In genomic region chr13:64161916-64162611, GRCm38 (mm10) we compare ENCODE assay signal across 7 mouse cellular contexts. TPM values are rescaled to one million over a fixed set of nuclear protein-coding genes. Genes with fewer than 3 reads are reported as not detected.
DNase-seq lines count a peak whose midpoint lies in the region; ATAC-seq and TF ChIP-seq lines count a peak whose summit lies in the region.

No protein-coding gene starts in this region.

- H3K27ac ChIP-seq in lung, embryonic 14.5 days (ENCODE audit: low read depth): peak overlapping the region; percentile 84
- peak overlapping the region; percentile 85 for H3K27ac ChIP-seq in forebrain, postnatal 0 days (ENCODE audit: low read depth, low read length)
- H3K27ac ChIP-seq in left cerebral cortex, adult 2 months: peak overlapping the region; percentile 86
- peak overlapping the region; percentile 81 for H3K27ac ChIP-seq in midbrain, embryonic 16.5 days (ENCODE audit: low read length)

- no peaks in the 10 kb centered on the region for H3K27me3 ChIP-seq in lung, embryonic 14.5 days (ENCODE audit: insufficient read depth, low read length)
- H3K27me3 ChIP-seq in forebrain, postnatal 0 days (ENCODE audit: insufficient read depth, low read length): peaks cover under 1% of the 10 kb centered on the region; the same call in 1 of the 2 replicates
- no peaks in the 10 kb centered on the region; the same call in 1 of the 2 replicates for H3K27me3 ChIP-seq in midbrain, embryonic 16.5 days (ENCODE audit: control insufficient read depth, insufficient read depth, low read depth, low read length)

- ATAC-seq in lung, embryonic 14.5 days (ENCODE audit: insufficient read depth): peak; percentile 72
- peak; percentile 47 for ATAC-seq in forebrain, postnatal 0 days
- no peak; the same call in none of the 2 replicates for ATAC-seq in midbrain, embryonic 16.5 days

- WGBS in lung, embryonic 14.5 days: under 1% methylated on average over 69 of the region's 71 CpGs
- WGBS in forebrain, postnatal 0 days: 2% methylated on average over 63 of the region's 71 CpGs
- WGBS in midbrain, embryonic 16.5 days: 0% methylated on average over 64 of the region's 71 CpGs

- no peaks in the 10 kb centered on the region for H3K36me3 ChIP-seq in lung, embryonic 14.5 days (ENCODE audit: insufficient read depth)
- no peaks in the 10 kb centered on the region for H3K36me3 ChIP-seq in forebrain, postnatal 0 days (ENCODE audit: insufficient read depth)
- H3K36me3 ChIP-seq in midbrain, embryonic 16.5 days (ENCODE audit: control insufficient read depth, insufficient read depth, low read length): 0 out of 2 replicates have a peak, but pooled peaks cover 4% of the 10 kb centered on the region

- DNase-seq in lung, embryonic 14.5 days: no peak
- DNase-seq in lung, postnatal 36 days: no peak
- peak; percentile 75 for DNase-seq in cerebellum, adult 9-11 months
- DNase-seq in forebrain, postnatal 0 days: no peak
- peak; percentile 57 to 58 for DNase-seq in left cerebral cortex, adult 2 months (ENCODE audit: extremely low spot score in 1 of 2, low spot score in 2 of 2)
- no peak for DNase-seq in embryo, embryonic 11 days

- 0 out of 2 replicates have a peak, but pooled peaks cover 5% of the 10 kb centered on the region for H3K9me3 ChIP-seq in lung, embryonic 14.5 days (ENCODE audit: low read depth, low read length)
- no peaks in the 10 kb centered on the region for H3K9me3 ChIP-seq in forebrain, postnatal 0 days (ENCODE audit: low read length)
- H3K9me3 ChIP-seq in midbrain, embryonic 16.5 days (replicated peaks; ENCODE audit: control insufficient read depth, low read length, poor library complexity, severe bottlenecking): peaks cover 5% of the 10 kb centered on the region

- no peak for TF ChIP-seq CTCF in lung, embryonic 14.5 days (IDR thresholded peaks at IDR 0.05; ENCODE audit: low read depth)
- TF ChIP-seq CTCF in forebrain, postnatal 0 days (IDR thresholded peaks at IDR 0.05; ENCODE audit: low read depth): no peak
- TF ChIP-seq CTCF in left cerebral cortex, adult 2 months (IDR thresholded peaks at IDR 0.05): no peak

- intact Hi-C loops in left cerebral cortex, adult 2 months (cut with DNase I): loop anchor here (1.0 to 5.0 kb wide), 2 partner anchors 9 to 210 kb away; partner anchors contain the start of genes Ctsl and Zfp367

- H3K4me3 ChIP-seq in lung, embryonic 14.5 days (ENCODE audit: low read depth, low read length): peak overlapping the region; percentile 84
- peak overlapping the region; percentile 78 for H3K4me3 ChIP-seq in forebrain, postnatal 0 days (ENCODE audit: low read depth, low read length)
- peak overlapping the region; percentile 85 for H3K4me3 ChIP-seq in left cerebral cortex, adult 2 months
- H3K4me3 ChIP-seq in midbrain, embryonic 16.5 days (ENCODE audit: low read depth, low read length): peak overlapping the region; percentile 85

- H3K9ac ChIP-seq in lung, embryonic 14.5 days: peak overlapping the region; percentile 83
- H3K9ac ChIP-seq in forebrain, postnatal 0 days: peak overlapping the region; percentile 85
- peak overlapping the region; percentile 88 for H3K9ac ChIP-seq in midbrain, embryonic 16.5 days (ENCODE audit: low read depth, low read length)

- H3K4me2 ChIP-seq in lung, embryonic 14.5 days: peak overlapping the region; percentile 99
- peak overlapping the region; percentile 98 for H3K4me2 ChIP-seq in forebrain, postnatal 0 days (ENCODE audit: low read depth)
- H3K4me2 ChIP-seq in midbrain, embryonic 16.5 days (ENCODE audit: low read length): peak overlapping the region; percentile 80

- H3K4me1 ChIP-seq in lung, embryonic 14.5 days (ENCODE audit: insufficient read depth): 0 out of 2 replicates have a peak, but pooled peaks cover 5% of the 10 kb centered on the region
- H3K4me1 ChIP-seq in forebrain, postnatal 0 days (ENCODE audit: insufficient read depth): no peaks in the 10 kb centered on the region
- peaks cover 12% of the 10 kb centered on the region for H3K4me1 ChIP-seq in midbrain, embryonic 16.5 days (ENCODE audit: control insufficient read depth, insufficient read depth, low read length)

RNA-seq across cellular contexts. Expression of gene Habp4, which starts 0.4 kb away (rescaled TPM):
- 28.5 and 30.1 TPM in 2 replicates for polyA plus RNA-seq in lung, embryonic 14.5 days (2014; fragmentation: Nextera tagmentation; extraction: Ambion mirVana)
- 34.3 and 37.7 TPM in 2 replicates for total RNA-seq in forebrain, postnatal 0 days (2014; rRNA removed)
- 34.2 and 41.1 TPM in 2 replicates for polyA plus RNA-seq in forebrain, postnatal 0 days (2015; fragmentation: Nextera tagmentation; extraction: Ambion mirVana)
- total RNA-seq in left cerebral cortex, adult 2 months (2021): 100 to 1,000 TPM; 185 to 196 TPM
- 34.7 and 41.9 TPM in 2 replicates for polyA plus RNA-seq in midbrain, embryonic 16.5 days (2015; fragmentation: Nextera tagmentation; extraction: Ambion mirVana)

RNA-seq across cellular contexts. Expression of gene Zfp367, which starts 9.1 kb away (rescaled TPM):
- polyA plus RNA-seq in lung, embryonic 14.5 days (2014; fragmentation: Nextera tagmentation; extraction: Ambion mirVana): 29.5 and 33.6 TPM in 2 replicates
- 6.3 and 9.1 TPM in 2 replicates for total RNA-seq in forebrain, postnatal 0 days (2014; rRNA removed)
- polyA plus RNA-seq in forebrain, postnatal 0 days (2015; fragmentation: Nextera tagmentation; extraction: Ambion mirVana): 3.1 and 4.1 TPM in 2 replicates
- 10 to 100 TPM; 26.8 to 29.3 TPM for total RNA-seq in left cerebral cortex, adult 2 months (2021)
- 3.8 and 4.6 TPM in 2 replicates for polyA plus RNA-seq in midbrain, embryonic 16.5 days (2015; fragmentation: Nextera tagmentation; extraction: Ambion mirVana)

RNA-seq across cellular contexts. Expression of gene Slc35d2, which starts 32.9 kb away (rescaled TPM):
- polyA plus RNA-seq in lung, embryonic 14.5 days (2014; fragmentation: Nextera tagmentation; extraction: Ambion mirVana): 4.4 and 4.7 TPM in 2 replicates
- 1.4 and 2.6 TPM in 2 replicates for total RNA-seq in forebrain, postnatal 0 days (2014; rRNA removed)
- 1.0 and 1.5 TPM in 2 replicates for polyA plus RNA-seq in forebrain, postnatal 0 days (2015; fragmentation: Nextera tagmentation; extraction: Ambion mirVana)
- under 1 TPM; 0.41 to 0.84 TPM for total RNA-seq in left cerebral cortex, adult 2 months (2021)
- 0.99 and 2.1 TPM in 2 replicates for polyA plus RNA-seq in midbrain, embryonic 16.5 days (2015; fragmentation: Nextera tagmentation; extraction: Ambion mirVana)

Comparison
In these comparisons a context has a peak if more than half of its experiments do, and no peak if none do; other contexts are left out.
1. DNase-seq: peak in cerebellum, adult 9-11 months (single experiment) and left cerebral cortex, adult 2 months (2 of 2); none in lung, embryonic 14.5 days (single experiment), lung, postnatal 36 days (single experiment), forebrain, postnatal 0 days (single experiment) and embryo, embryonic 11 days (single experiment).
2. Peak in every context shown above with its lines, with median percentiles within 50 percentile points of each other: H3K27ac ChIP-seq, H3K4me2 ChIP-seq, H3K4me3 ChIP-seq and H3K9ac ChIP-seq.